Mouse (Mus musculus) thymus, adult 2 months (tissue): ENCODE measurements around the gene Prkce. TPM values are rescaled to one million over a fixed set of nuclear protein-coding genes. Genes with fewer than 3 reads are reported as not detected.

ENCODE experiments used
- DNase-seq: peaks from one replicate; pipeline ENCODE4 v3.0.0; 2021
- H3K27ac ChIP-seq: fragments of 200-500 bp; 2 replicates; pipeline ENCODE4 v1.5.1; 2012; ENCODE audit warnings: low read length, control low read depth; ENCODE audit not compliant: control insufficient read depth, insufficient read depth
- H3K27me3 ChIP-seq: fragments of 200-500 bp; 2 replicates; pipeline ENCODE4 v1.6.1; 2012; ENCODE audit warnings: mild to moderate bottlenecking, low read length, moderate library complexity, mixed read lengths; ENCODE audit not compliant: control insufficient read depth, insufficient read depth
- H3K36me3 ChIP-seq: fragments of 200-500 bp; 2 replicates; pipeline ENCODE4 v1.6.1; 2012; ENCODE audit warnings: mild to moderate bottlenecking, low read length, moderate library complexity; ENCODE audit not compliant: control insufficient read depth, insufficient read depth
- H3K4me1 ChIP-seq: fragments of 200-500 bp; replicated peaks from 2 replicates; pipeline ENCODE4 v1.6.1; 2012; ENCODE audit warnings: low read length; ENCODE audit not compliant: control insufficient read depth, insufficient read depth
- H3K4me3 ChIP-seq: fragments of 200-500 bp; 2 replicates; pipeline ENCODE4 v1.5.1; 2012; ENCODE audit warnings: mild to moderate bottlenecking, low read length, control low read depth, moderate library complexity; ENCODE audit not compliant: control insufficient read depth, insufficient read depth
- CTCF ChIP-seq: fragments of 200-500 bp; IDR thresholded peaks from 2 replicates; pipeline ENCODE4 v1.5.1; 2012; ENCODE audit warnings: mild to moderate bottlenecking, control low read depth, low read length, moderate library complexity, borderline replicate concordance; ENCODE audit not compliant: control insufficient read depth, poor library complexity, insufficient read depth; ENCODE audit errors: extremely low read depth
- POLR2A ChIP-seq: fragments of 200-500 bp; IDR thresholded peaks from 2 replicates; pipeline ENCODE4 v1.6.1; 2012; ENCODE audit warnings: mild to moderate bottlenecking, low read length, control low read depth, moderate library complexity; ENCODE audit not compliant: control insufficient read depth, poor library complexity, insufficient read depth; ENCODE audit errors: extremely low read depth
- WGBS: fragments of 180-500 bp; shearing (Covaris S2); methylation state at CpG from one replicate; pipeline ENCODE4 v1.1.7; 2018; 5-methylcytosine and 5-hydroxymethylcytosine counted together
- polyA plus RNA-seq: library from polyadenylated mRNA; depleted of rRNA; stranded (reverse); fragments of >200 nt; gene quantifications from 2 replicates; pipeline ENCODE4 v1.2.3, GENCODE M21; 2012

Prkce gene
- polyA plus RNA-seq, 1 experiment: 1.6 TPM

GRCm38 (mm10) chr17:86261067-86261466 lies 93.5 kb downstream of the Prkce start:
- TF ChIP-seq CTCF: no peak
- no peak for TF ChIP-seq POLR2A
- 93% methylated on average over 8 of the region's 8 CpGs for whole genome bisulfite sequencing
- Histone ChIP-seq H3K4me1 (no peaks in the 10 kb centered on the region), H3K27ac (no peak overlapping the region), H3K27me3 (no peaks in the 10 kb centered on the region), H3K4me3 (no peak overlapping the region), H3K36me3 (no peaks in the 10 kb centered on the region)
- no peak for DNase-seq

GRCm38 (mm10) chr17:86263985-86264649 lies 96.5 kb downstream of the Prkce start:
- Histone ChIP-seq H3K4me1 (no peaks in the 10 kb centered on the region), H3K36me3 (no peaks in the 10 kb centered on the region), H3K4me3 (no peak overlapping the region), H3K27ac (no peak overlapping the region), H3K27me3 (no peaks in the 10 kb centered on the region)
- WGBS: 94% methylated on average over 11 of the region's 11 CpGs
- no peak for TF ChIP-seq CTCF
- no peak for TF ChIP-seq POLR2A
- DNase-seq: no peak

- no peak overlapping the region for H3K4me3 ChIP-seq
- DNase-seq: no peak
- no peak for TF ChIP-seq POLR2A
- TF ChIP-seq CTCF: no peak
- no peaks in the 10 kb centered on the region for H3K4me1 ChIP-seq
- H3K27ac ChIP-seq: no peak overlapping the region
- no peaks in the 10 kb centered on the region for H3K36me3 ChIP-seq
- 95% methylated on average over 6 of the region's 6 CpGs for WGBS
- no peaks in the 10 kb centered on the region for H3K27me3 ChIP-seq
Measured at GRCm38 (mm10) chr17:86266051-86266450, 98.5 kb downstream of the Prkce start.

- Histone ChIP-seq H3K27ac (no peak overlapping the region), H3K4me1 (no peaks in the 10 kb centered on the region), H3K36me3 (no peaks in the 10 kb centered on the region), H3K4me3 (no peak overlapping the region), H3K27me3 (no peaks in the 10 kb centered on the region)
- no peak for DNase-seq
- WGBS: 86% methylated on average over 6 of the region's 6 CpGs
- TF ChIP-seq POLR2A (no peak), CTCF (no peak)
Measured at GRCm38 (mm10) chr17:86267126-86267760, 99.7 kb downstream of the Prkce start.

- no peak overlapping the region for H3K4me3 ChIP-seq
- no peaks in the 10 kb centered on the region for H3K4me1 ChIP-seq
- 95% methylated on average over 8 of the region's 8 CpGs for WGBS
- H3K36me3 ChIP-seq: no peaks in the 10 kb centered on the region
- H3K27me3 ChIP-seq: no peaks in the 10 kb centered on the region
- H3K27ac ChIP-seq: no peak overlapping the region
- TF ChIP-seq CTCF: no peak
- no peak for TF ChIP-seq POLR2A
- no peak for DNase-seq
Measured at GRCm38 (mm10) chr17:86269639-86270038, 102.1 kb downstream of the Prkce start.

GRCm38 (mm10) chr17:86270523-86270922 lies 102.9 kb downstream of the Prkce start:
- no peaks in the 10 kb centered on the region for H3K27me3 ChIP-seq
- no peak for TF ChIP-seq POLR2A
- no peak for TF ChIP-seq CTCF
- no peak overlapping the region for H3K4me3 ChIP-seq
- DNase-seq: no peak
- no peaks in the 10 kb centered on the region for H3K4me1 ChIP-seq
- no peaks in the 10 kb centered on the region for H3K36me3 ChIP-seq
- WGBS: 98% methylated on average over 13 of the region's 13 CpGs
- no peak overlapping the region for H3K27ac ChIP-seq

GRCm38 (mm10) chr17:86271277-86271676 lies 103.7 kb downstream of the Prkce start:
- H3K4me1 ChIP-seq: no peaks in the 10 kb centered on the region
- H3K4me3 ChIP-seq: no peak overlapping the region
- WGBS: 37% methylated on average over 4 of the region's 4 CpGs
- DNase-seq: no peak
- H3K27me3 ChIP-seq: no peaks in the 10 kb centered on the region
- H3K36me3 ChIP-seq: no peaks in the 10 kb centered on the region
- TF ChIP-seq POLR2A (no peak), CTCF (no peak)
- H3K27ac ChIP-seq: no peak overlapping the region
